Mouse (Mus musculus): ENCODE measurements around the gene Il21r. TPM values are rescaled to one million over a fixed set of nuclear protein-coding genes. Genes with fewer than 3 reads are reported as not detected.
A peak's percentile ranks its signal among the peaks of the same experiment; 100 is the strongest.

Gene Il21r
- polyA plus RNA-seq, 1 experiment from 2014 or later: 0.13 TPM

DNA sequence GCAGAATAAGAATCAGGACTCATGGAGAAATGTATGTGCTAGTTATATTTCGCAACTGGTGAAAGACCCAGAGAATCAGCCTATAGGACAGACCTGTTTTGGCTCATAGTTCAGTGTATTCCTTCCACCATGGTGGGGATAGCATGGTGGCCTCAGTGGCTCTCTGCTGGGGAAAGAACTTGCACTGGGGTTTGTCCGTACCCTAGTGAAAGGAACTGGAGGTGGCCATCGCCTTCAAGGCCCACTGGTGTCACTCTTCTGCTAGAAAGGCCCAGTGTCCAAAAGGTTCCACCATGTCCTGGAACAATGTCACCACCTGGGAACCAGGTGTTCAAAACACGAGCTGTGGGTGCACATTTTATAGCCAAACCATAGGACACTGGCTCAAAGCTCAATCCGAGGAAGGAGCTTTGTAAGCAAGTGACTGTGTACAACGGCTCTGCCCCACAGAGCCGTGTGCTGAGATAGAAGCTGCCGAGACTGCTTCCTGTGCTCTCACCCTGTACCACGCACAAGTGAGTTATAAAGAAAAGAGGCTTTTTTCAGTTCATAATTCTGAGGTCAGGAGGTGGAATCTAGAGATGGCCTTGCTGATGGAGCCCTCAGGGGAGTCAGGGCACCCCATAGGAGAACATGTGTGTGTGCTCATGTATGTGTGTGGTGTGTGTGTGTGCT lies 23.5 kb upstream of the Il21r start:
- ATAC-seq (ENCODE audit: low FRiP score, low TSS enrichment): no peak

DNA sequence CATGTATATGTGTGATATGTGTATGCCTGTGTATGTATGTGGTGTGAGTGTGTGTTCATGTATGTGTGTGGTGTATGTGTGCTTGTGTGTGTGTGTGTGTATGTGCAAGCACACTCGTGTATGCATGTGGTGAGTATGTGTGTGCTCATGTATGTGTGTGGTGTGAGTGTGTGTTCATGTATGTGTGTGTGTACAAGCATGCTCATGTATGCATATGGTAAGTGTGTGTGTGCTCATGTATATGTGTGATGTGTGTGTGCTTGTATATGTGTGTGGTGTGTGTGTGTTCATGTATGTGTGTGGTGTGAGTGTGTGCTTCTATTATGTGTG lies 23.0 kb upstream of the Il21r start:
- Histone ChIP-seq H3K9me3 (ENCODE audit: control insufficient read depth, low read length) (no peaks in the 10 kb centered on the region), H3K4me1 (ENCODE audit: control insufficient read depth, insufficient read depth, low read length) (peaks cover 5% of the 10 kb centered on the region), H3K9ac (replicated peaks; ENCODE audit: low read length) (no peak overlapping the region), H3K4me2 (ENCODE audit: low read length) (no peak overlapping the region), H3K27ac (replicated peaks; ENCODE audit: low read depth, low read length) (no peak overlapping the region), H3K36me3 (ENCODE audit: control insufficient read depth, insufficient read depth, low read length) (no peaks in the 10 kb centered on the region), H3K4me3 (replicated peaks; ENCODE audit: low read depth, low read length) (no peak overlapping the region), H3K27me3 (ENCODE audit: control insufficient read depth, insufficient read depth, low read length) (no peaks in the 10 kb centered on the region)
- ATAC-seq (ENCODE audit: low FRiP score, low TSS enrichment) (no peak), DNase-seq (no peak)
- 97% methylated on average over 1 of the region's 1 CpGs for WGBS

More for the DNA sequence above, 23.5 kb upstream of the Il21r start:
- Histone ChIP-seq H3K4me3 (replicated peaks; ENCODE audit: low read depth, low read length) (no peak overlapping the region), H3K4me2 (ENCODE audit: low read length) (no peak overlapping the region), H3K9ac (replicated peaks; ENCODE audit: low read length) (no peak overlapping the region), H3K27ac (replicated peaks; ENCODE audit: low read depth, low read length) (no peak overlapping the region), H3K27me3 (ENCODE audit: control insufficient read depth, insufficient read depth, low read length) (no peaks in the 10 kb centered on the region), H3K4me1 (ENCODE audit: control insufficient read depth, insufficient read depth, low read length) (peaks cover 5% of the 10 kb centered on the region), H3K9me3 (ENCODE audit: control insufficient read depth, low read length) (no peaks in the 10 kb centered on the region), H3K36me3 (ENCODE audit: control insufficient read depth, insufficient read depth, low read length) (no peaks in the 10 kb centered on the region)
- DNase-seq: no peak
- WGBS: 91% methylated on average over 9 of the region's 9 CpGs

DNA sequence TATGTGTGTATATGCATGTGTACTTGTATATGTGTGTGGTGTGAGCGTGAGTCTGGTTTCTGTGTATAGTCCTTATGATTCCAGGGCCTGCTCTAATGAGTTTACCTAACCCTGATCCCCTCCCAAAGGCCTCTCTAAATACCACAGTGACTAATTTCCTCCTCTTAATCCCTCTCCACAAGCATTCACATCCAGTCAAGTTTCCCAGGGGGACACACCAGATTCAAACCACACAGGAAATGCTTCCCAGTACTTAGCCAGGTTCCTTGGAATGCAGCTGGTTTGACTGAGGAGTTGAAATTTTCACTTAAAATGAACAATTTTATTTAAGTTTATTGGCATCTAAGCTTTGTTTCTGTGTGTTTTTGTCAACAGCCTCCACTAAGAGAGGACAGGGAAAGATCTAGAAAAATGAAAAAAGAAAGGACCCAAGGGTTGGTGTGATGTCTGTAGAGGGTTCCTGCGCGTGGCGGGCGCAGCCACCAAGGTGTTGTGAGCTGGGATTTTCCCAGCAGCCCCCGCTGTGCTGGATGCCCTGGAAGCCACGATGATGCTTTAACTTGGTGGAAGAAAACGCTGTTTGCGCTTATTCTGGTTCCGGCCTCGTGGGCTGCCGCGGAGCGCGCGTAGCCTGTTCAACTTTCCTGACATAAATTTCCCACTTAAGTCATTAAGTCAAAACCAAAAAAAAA lies 22.5 kb upstream of the Il21r start:
- Histone ChIP-seq H3K27ac (replicated peaks; ENCODE audit: low read depth, low read length) (no peak overlapping the region), H3K27me3 (ENCODE audit: control insufficient read depth, insufficient read depth, low read length) (no peaks in the 10 kb centered on the region), H3K9ac (replicated peaks; ENCODE audit: low read length) (peak overlapping the region; percentile 44), H3K9me3 (ENCODE audit: control insufficient read depth, low read length) (no peaks in the 10 kb centered on the region), H3K4me1 (ENCODE audit: control insufficient read depth, insufficient read depth, low read length) (peaks cover 5% of the 10 kb centered on the region), H3K4me3 (replicated peaks; ENCODE audit: low read depth, low read length) (peak overlapping the region; percentile 34), H3K36me3 (ENCODE audit: control insufficient read depth, insufficient read depth, low read length) (no peaks in the 10 kb centered on the region), H3K4me2 (ENCODE audit: low read length) (peak overlapping the region; percentile 81)
- WGBS: 6% methylated on average over 16 of the region's 16 CpGs
- ATAC-seq (ENCODE audit: low FRiP score, low TSS enrichment) (no peak), DNase-seq (peak; percentile 42)

DNA sequence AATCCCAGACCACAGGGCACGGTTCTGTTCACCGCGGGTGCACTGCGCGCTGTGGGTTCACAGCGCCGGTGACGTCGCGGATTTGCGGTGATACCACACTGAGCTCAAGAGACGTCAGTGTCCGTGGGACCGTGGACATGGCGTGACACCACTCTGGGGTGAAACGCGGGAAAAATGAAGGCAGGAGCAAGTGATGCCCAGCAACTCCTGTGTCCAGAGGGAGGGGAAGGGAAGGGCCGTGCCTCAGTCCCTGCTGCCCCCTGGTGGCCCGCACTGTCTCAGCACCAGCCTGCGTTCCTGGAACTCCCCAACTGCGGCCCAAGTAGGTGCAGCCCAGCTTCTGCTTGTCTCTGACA lies 21.9 kb upstream of the Il21r start:
- Histone ChIP-seq H3K4me3 (replicated peaks; ENCODE audit: low read depth, low read length) (peak overlapping the region; percentile 34), H3K4me1 (ENCODE audit: control insufficient read depth, insufficient read depth, low read length) (peaks cover 5% of the 10 kb centered on the region), H3K9me3 (ENCODE audit: control insufficient read depth, low read length) (no peaks in the 10 kb centered on the region), H3K27ac (replicated peaks; ENCODE audit: low read depth, low read length) (no peak overlapping the region), H3K4me2 (ENCODE audit: low read length) (peak overlapping the region; percentile 81), H3K27me3 (ENCODE audit: control insufficient read depth, insufficient read depth, low read length) (no peaks in the 10 kb centered on the region), H3K9ac (replicated peaks; ENCODE audit: low read length) (peak overlapping the region; percentile 44), H3K36me3 (ENCODE audit: control insufficient read depth, insufficient read depth, low read length) (no peaks in the 10 kb centered on the region)
- DNase-seq: peak; percentile 91
- peak; percentile 68; the same call in 1 of the 2 replicates for ATAC-seq (ENCODE audit: low FRiP score, low TSS enrichment)
- WGBS: 1% methylated on average over 21 of the region's 21 CpGs

DNA sequence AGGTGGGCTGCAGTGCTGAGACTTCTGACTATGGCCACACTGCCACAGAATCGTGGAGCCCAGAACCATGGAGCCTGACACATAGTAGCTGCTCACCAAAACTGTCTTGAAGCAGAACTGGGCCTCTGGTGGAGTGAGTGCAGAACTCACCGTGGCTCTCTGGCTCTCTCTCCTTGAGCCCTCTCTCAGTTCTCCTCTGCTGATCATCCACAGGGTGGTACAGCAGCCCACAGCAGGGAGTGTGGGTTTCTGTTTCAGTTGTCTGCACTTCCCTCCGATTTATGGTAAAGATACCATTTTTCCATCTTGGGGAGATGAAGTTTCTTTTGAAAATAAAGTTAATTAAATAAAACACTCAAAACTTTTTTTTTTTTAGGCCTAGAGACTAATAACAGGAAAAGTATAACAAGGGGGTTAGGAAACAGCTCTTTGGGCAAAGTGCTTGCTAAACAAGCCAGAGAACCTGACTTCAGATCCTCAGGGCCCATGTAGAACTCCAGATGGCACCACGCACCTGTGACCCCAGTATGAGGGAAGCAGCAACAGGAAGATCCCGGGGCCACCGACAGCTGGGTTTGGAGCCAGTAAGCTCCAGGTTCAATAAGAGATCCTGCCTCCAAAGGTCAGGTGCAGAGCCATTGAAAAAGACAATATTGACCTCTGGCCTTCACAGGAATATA lies 19.8 kb upstream of the Il21r start:
- H3K4me2 ChIP-seq (ENCODE audit: low read length): no peak overlapping the region
- H3K9ac ChIP-seq (replicated peaks; ENCODE audit: low read length): no peak overlapping the region
- DNase-seq (no peak), ATAC-seq (ENCODE audit: low FRiP score, low TSS enrichment) (no peak)
- H3K27me3 ChIP-seq (ENCODE audit: control insufficient read depth, insufficient read depth, low read length): no peaks in the 10 kb centered on the region
- WGBS: 79% methylated on average over 6 of the region's 6 CpGs
- no peak overlapping the region for H3K27ac ChIP-seq (replicated peaks; ENCODE audit: low read depth, low read length)
- no peaks in the 10 kb centered on the region for H3K9me3 ChIP-seq (ENCODE audit: control insufficient read depth, low read length)
- peaks cover 5% of the 10 kb centered on the region for H3K4me1 ChIP-seq (ENCODE audit: control insufficient read depth, insufficient read depth, low read length)
- H3K36me3 ChIP-seq (ENCODE audit: control insufficient read depth, insufficient read depth, low read length): no peaks in the 10 kb centered on the region
- no peak overlapping the region for H3K4me3 ChIP-seq (replicated peaks; ENCODE audit: low read depth, low read length)

DNA sequence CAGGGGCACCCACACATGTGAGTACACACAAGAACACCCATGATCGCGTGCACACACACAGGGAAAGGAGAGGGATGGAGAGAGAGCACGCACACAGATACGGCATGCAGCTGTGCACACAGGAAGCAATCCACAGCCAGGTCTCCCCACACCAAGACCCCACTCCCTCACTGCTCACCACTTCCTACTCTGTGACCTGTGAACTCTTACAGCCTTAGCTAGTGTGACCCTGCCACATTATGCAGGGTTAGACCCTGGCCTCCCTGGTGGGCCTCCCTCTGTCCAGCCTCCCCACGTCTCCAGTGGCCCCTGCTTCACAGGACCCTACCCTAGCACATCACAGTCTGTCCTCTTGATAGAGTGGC lies 19.2 kb upstream of the Il21r start:
- Histone ChIP-seq H3K9me3 (ENCODE audit: control insufficient read depth, low read length) (no peaks in the 10 kb centered on the region), H3K9ac (replicated peaks; ENCODE audit: low read length) (no peak overlapping the region), H3K36me3 (ENCODE audit: control insufficient read depth, insufficient read depth, low read length) (no peaks in the 10 kb centered on the region), H3K4me1 (ENCODE audit: control insufficient read depth, insufficient read depth, low read length) (peaks cover 5% of the 10 kb centered on the region), H3K4me3 (replicated peaks; ENCODE audit: low read depth, low read length) (no peak overlapping the region), H3K4me2 (ENCODE audit: low read length) (no peak overlapping the region), H3K27ac (replicated peaks; ENCODE audit: low read depth, low read length) (no peak overlapping the region), H3K27me3 (ENCODE audit: control insufficient read depth, insufficient read depth, low read length) (no peaks in the 10 kb centered on the region)
- DNase-seq (no peak), ATAC-seq (ENCODE audit: low FRiP score, low TSS enrichment) (no peak)
- 88% methylated on average over 5 of the region's 5 CpGs for WGBS

DNA sequence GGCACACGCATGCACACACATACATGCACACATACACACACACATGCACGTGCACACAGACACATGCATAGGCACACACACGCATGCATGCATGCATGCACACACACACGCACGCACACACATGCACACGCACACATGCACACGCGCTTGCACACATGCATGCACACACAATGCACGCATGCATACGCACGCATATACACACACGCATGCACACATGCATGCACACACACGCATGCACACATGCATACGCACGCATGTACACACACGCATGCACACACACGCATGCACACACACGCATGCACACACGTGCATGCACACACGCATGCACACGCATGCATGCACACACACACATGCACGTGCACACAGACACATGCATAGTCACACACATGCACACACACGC lies 16.9 kb upstream of the Il21r start:
- no peak for ATAC-seq (ENCODE audit: low FRiP score, low TSS enrichment)
- H3K9ac ChIP-seq (replicated peaks; ENCODE audit: low read length): no peak overlapping the region
- 98% methylated on average over 23 of the region's 23 CpGs for WGBS

DNA sequence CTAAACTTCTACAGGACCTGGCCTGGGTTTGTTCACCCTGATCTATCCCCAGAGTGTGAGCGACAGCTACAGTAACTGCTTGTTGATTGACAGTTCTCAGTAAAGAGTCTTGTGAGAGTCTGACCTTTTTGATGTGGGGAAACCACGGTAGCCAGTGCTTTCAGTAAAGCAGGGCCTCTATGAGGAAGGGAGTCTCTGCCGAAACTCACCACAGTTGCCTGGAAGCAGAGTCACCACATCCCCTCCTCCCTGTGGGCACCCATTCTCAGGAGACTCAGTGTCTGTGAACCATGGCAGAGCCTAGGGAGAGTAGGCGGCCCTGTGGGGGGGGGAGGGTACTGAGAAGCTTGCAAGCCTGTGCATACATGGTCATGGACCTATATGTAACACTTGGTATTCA lies 14.5 kb upstream of the Il21r start:
- ATAC-seq (ENCODE audit: low FRiP score, low TSS enrichment): no peak
- 86% methylated on average over 4 of the region's 4 CpGs for WGBS
- no peak overlapping the region for H3K9ac ChIP-seq (replicated peaks; ENCODE audit: low read length)

More for the DNA sequence above, 16.9 kb upstream of the Il21r start:
- H3K27ac ChIP-seq (replicated peaks; ENCODE audit: low read depth, low read length): no peak overlapping the region
- H3K4me1 ChIP-seq (ENCODE audit: control insufficient read depth, insufficient read depth, low read length): no peaks in the 10 kb centered on the region
- no peak overlapping the region for H3K4me2 ChIP-seq (ENCODE audit: low read length)
- H3K27me3 ChIP-seq (ENCODE audit: control insufficient read depth, insufficient read depth, low read length): no peaks in the 10 kb centered on the region
- no peak overlapping the region for H3K4me3 ChIP-seq (replicated peaks; ENCODE audit: low read depth, low read length)
- no peak for DNase-seq
- H3K36me3 ChIP-seq (ENCODE audit: control insufficient read depth, insufficient read depth, low read length): no peaks in the 10 kb centered on the region
- no peaks in the 10 kb centered on the region for H3K9me3 ChIP-seq (ENCODE audit: control insufficient read depth, low read length)

DNA sequence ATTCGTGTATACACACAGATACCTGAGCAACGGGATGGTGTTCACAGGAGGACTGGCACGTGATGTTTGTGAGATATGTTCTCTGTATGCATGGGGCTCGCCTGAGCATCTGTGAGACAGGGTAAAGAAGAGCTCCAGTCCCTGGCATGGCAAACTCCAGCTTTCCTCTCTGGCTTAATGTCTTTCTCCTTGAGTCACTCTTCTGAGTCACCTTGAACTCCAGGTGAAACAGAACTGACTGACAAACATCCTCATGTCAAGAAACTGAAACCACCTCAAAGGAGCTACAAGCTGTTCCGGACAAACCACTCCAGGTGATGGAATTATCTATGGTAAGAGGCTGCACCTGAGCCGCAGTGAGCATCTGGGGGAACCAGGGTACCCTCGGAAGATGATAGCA lies 13.3 kb upstream of the Il21r start:
- Histone ChIP-seq H3K4me3 (replicated peaks; ENCODE audit: low read depth, low read length) (no peak overlapping the region), H3K27ac (replicated peaks; ENCODE audit: low read depth, low read length) (no peak overlapping the region), H3K4me1 (ENCODE audit: control insufficient read depth, insufficient read depth, low read length) (no peaks in the 10 kb centered on the region), H3K4me2 (ENCODE audit: low read length) (no peak overlapping the region), H3K36me3 (ENCODE audit: control insufficient read depth, insufficient read depth, low read length) (no peaks in the 10 kb centered on the region), H3K27me3 (ENCODE audit: control insufficient read depth, insufficient read depth, low read length) (no peaks in the 10 kb centered on the region), H3K9me3 (ENCODE audit: control insufficient read depth, low read length) (no peaks in the 10 kb centered on the region), H3K9ac (replicated peaks; ENCODE audit: low read length) (no peak overlapping the region)
- DNase-seq (no peak), ATAC-seq (ENCODE audit: low FRiP score, low TSS enrichment) (no peak)
- 90% methylated on average over 7 of the region's 7 CpGs for WGBS

More for the DNA sequence above, 14.5 kb upstream of the Il21r start:
- no peaks in the 10 kb centered on the region for H3K27me3 ChIP-seq (ENCODE audit: control insufficient read depth, insufficient read depth, low read length)
- no peaks in the 10 kb centered on the region for H3K36me3 ChIP-seq (ENCODE audit: control insufficient read depth, insufficient read depth, low read length)
- no peak overlapping the region for H3K27ac ChIP-seq (replicated peaks; ENCODE audit: low read depth, low read length)
- H3K4me2 ChIP-seq (ENCODE audit: low read length): no peak overlapping the region
- H3K9me3 ChIP-seq (ENCODE audit: control insufficient read depth, low read length): no peaks in the 10 kb centered on the region
- no peak overlapping the region for H3K4me3 ChIP-seq (replicated peaks; ENCODE audit: low read depth, low read length)
- DNase-seq: no peak
- no peaks in the 10 kb centered on the region for H3K4me1 ChIP-seq (ENCODE audit: control insufficient read depth, insufficient read depth, low read length)
